Mouse (Mus musculus) megakaryocyte, embryonic 14.5 days (primary cell): ENCODE measurements around the gene Mgll. TPM values are rescaled to one million over a fixed set of nuclear protein-coding genes. Genes with fewer than 3 reads are reported as not detected.

Experiments used
- H3K27me3 ChIP-seq: replicated peaks from 2 replicates; pipeline ENCODE3; 2012; ENCODE audit warnings: inconsistent platforms
- H3K36me3 ChIP-seq: replicated peaks from 2 replicates; pipeline ENCODE3; 2012; ENCODE audit warnings: low read length, inconsistent platforms, mixed read lengths
- H3K4me1 ChIP-seq: 2 replicates; pipeline ENCODE4 v1.6.1; 2012; ENCODE audit warnings: inconsistent platforms
- H3K4me3 ChIP-seq: replicated peaks from 2 replicates; pipeline ENCODE3; 2012; ENCODE audit warnings: moderate library complexity, mild to moderate bottlenecking, inconsistent platforms
- H3K9me3 ChIP-seq: 2 replicates; pipeline ENCODE4 v1.6.1; 2012; ENCODE audit warnings: inconsistent platforms
- FLI1 ChIP-seq: IDR thresholded peaks from 2 replicates; pipeline ENCODE4 v1.6.1; 2012; ENCODE audit warnings: low read length, inconsistent platforms, mixed read lengths
- GATA1 ChIP-seq: IDR thresholded peaks from 3 replicates; pipeline ENCODE4 v1.6.1; 2012; ENCODE audit warnings: mixed read lengths, low read length, inconsistent platforms, borderline replicate concordance
- polyA plus RNA-seq: library from polyadenylated mRNA; stranded (reverse); fragments of >175 nt; gene quantifications from 2 replicates; pipeline ENCODE4 v1.2.3, GENCODE M21; 2012; ENCODE audit warnings: low replicate concordance; ENCODE audit not compliant: insufficient read depth

Mgll gene
- polyA plus RNA-seq, 1 experiment: 6.7 TPM

GRCm38 (mm10) chr6:88691361-88691760 lies 32.9 kb upstream of the Mgll start:
- Histone ChIP-seq H3K27me3 (peaks cover 20% of the 10 kb centered on the region), H3K4me1 (no peaks in the 10 kb centered on the region), H3K4me3 (no peak overlapping the region), H3K36me3 (no peaks in the 10 kb centered on the region), H3K9me3 (peaks cover 3% of the 10 kb centered on the region)
- no peak for TF ChIP-seq GATA1
- TF ChIP-seq FLI1: no peak

DNA sequence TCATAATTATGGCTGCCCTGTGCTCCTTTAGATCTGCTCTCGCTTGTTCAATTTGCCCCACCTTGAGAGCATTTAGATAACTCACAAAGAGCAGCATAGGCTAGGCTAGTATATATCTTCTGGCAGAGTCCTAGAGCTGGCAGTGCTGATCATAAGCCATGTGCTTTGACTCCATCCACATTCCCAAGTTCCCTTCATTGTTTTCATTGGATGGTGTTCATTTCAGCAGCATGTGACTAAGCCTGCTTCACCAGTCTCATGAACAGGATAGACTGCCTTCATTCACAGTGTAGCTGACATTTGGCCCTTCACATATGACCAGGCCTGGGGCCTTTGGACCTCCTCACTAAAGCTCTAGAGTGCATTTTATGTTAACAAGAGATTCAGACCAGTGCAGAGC lies 21.3 kb upstream of the Mgll start:
- TF ChIP-seq FLI1 (no peak), GATA1 (no peak)
- H3K9me3 ChIP-seq: peaks cover 3% of the 10 kb centered on the region
- H3K4me3 ChIP-seq: no peak overlapping the region
- H3K36me3 ChIP-seq: no peaks in the 10 kb centered on the region
- peaks cover 32% of the 10 kb centered on the region for H3K27me3 ChIP-seq
- H3K4me1 ChIP-seq: no peaks in the 10 kb centered on the region

DNA sequence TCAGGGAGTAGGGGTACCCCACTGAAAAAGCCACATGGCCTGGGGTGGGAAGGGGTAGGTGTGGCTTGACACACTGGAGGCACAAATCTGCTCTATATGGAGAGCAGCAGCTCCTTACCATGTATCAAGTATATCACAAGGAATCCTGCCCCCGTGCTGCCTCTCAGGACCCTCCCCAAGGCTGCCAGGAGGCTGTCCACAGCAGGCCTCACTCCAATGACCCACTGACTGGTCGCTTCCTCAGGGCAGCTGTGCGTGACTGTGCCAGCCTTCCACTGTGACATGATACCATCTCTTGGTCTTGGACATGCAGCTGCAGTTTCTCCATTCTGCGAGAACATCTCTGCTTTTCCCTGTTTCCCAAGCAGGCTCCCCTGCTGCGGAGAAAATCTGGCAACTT lies 20.5 kb upstream of the Mgll start:
- Histone ChIP-seq H3K36me3 (no peaks in the 10 kb centered on the region), H3K9me3 (peaks cover 3% of the 10 kb centered on the region), H3K27me3 (peaks cover 30% of the 10 kb centered on the region), H3K4me3 (no peak overlapping the region), H3K4me1 (peaks cover 7% of the 10 kb centered on the region)
- TF ChIP-seq GATA1: no peak

GRCm38 (mm10) chr6:88708401-88709278 lies 15.6 kb upstream of the Mgll start:
- Histone ChIP-seq H3K27me3 (peaks cover 29% of the 10 kb centered on the region), H3K4me1 (peaks cover 20% of the 10 kb centered on the region), H3K4me3 (no peak overlapping the region), H3K9me3 (no peaks in the 10 kb centered on the region), H3K36me3 (no peaks in the 10 kb centered on the region)
- TF ChIP-seq FLI1: no peak
- no peak for TF ChIP-seq GATA1

DNA sequence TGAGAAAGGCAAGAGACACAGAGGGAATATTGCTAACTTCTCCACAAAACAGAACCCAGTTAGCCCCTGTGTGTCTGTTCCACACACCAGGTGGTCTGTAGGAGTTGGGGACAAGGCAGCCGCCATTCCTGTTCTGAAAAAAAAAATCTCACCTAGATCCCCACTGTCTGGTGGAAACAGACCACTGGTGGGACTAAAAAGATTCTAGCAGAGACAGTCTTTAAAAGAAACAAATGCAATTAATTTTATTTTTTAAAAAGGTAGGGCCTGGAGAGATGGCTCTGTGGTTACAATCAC lies 15.0 kb upstream of the Mgll start:
- Histone ChIP-seq H3K9me3 (no peaks in the 10 kb centered on the region), H3K27me3 (peaks cover 27% of the 10 kb centered on the region), H3K4me3 (no peak overlapping the region), H3K36me3 (no peaks in the 10 kb centered on the region), H3K4me1 (peaks cover 26% of the 10 kb centered on the region)
- no peak for TF ChIP-seq FLI1
- no peak for TF ChIP-seq GATA1

DNA sequence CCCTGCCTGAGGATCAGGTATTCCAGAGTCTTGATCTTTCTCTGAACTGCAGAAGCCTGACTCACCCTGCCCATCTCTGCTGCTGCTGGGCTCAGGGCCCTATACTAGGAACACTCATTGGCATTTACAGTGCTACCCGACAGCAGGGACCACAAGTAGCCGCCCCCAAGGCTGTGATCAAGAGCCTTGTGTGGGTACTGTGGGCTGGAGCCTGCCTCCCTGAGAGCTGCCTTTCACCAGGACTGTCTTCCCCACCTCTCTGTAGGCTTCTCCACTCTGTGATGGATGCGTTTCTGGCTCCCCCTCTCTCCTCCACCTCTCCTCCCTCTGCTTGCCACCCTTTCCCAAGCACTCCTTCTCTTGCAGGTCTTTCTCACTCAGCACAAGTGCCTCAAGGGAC lies 12.9 kb upstream of the Mgll start:
- Histone ChIP-seq H3K27me3 (peaks cover 27% of the 10 kb centered on the region), H3K9me3 (no peaks in the 10 kb centered on the region), H3K36me3 (no peaks in the 10 kb centered on the region), H3K4me1 (peaks cover 31% of the 10 kb centered on the region), H3K4me3 (no peak overlapping the region)
- TF ChIP-seq FLI1 (no peak), GATA1 (no peak)

DNA sequence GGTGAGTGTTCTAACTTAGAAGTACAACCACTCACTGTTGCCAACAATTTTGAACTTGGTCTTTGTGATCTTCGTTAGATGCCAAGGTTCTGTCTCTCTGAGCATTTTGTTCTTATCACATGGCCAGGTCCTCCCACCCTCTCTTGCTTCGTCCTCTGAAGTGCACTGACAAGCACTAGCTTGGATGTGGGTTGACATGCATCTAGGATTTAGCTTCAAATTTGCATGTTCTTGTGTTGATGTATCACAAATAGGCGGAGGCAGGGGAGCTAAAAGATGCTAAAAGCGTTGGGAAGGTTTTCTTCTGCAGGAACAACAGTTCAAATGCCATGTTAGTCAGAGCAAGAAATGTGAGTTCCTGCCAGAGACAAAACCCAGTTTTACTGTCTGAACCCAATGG lies 12.1 kb upstream of the Mgll start:
- no peak for TF ChIP-seq FLI1
- TF ChIP-seq GATA1: no peak
- Histone ChIP-seq H3K4me1 (peaks cover 34% of the 10 kb centered on the region), H3K36me3 (no peaks in the 10 kb centered on the region), H3K9me3 (no peaks in the 10 kb centered on the region), H3K27me3 (peaks cover 27% of the 10 kb centered on the region), H3K4me3 (no peak overlapping the region)

- Histone ChIP-seq H3K27me3 (peaks cover 32% of the 10 kb centered on the region), H3K9me3 (no peaks in the 10 kb centered on the region), H3K4me1 (peaks cover 32% of the 10 kb centered on the region), H3K36me3 (no peaks in the 10 kb centered on the region), H3K4me3 (no peak overlapping the region)
- TF ChIP-seq FLI1 (no peak), GATA1 (no peak)
Observed at GRCm38 (mm10) chr6:88713320-88713719, 10.9 kb upstream of the Mgll start.

DNA sequence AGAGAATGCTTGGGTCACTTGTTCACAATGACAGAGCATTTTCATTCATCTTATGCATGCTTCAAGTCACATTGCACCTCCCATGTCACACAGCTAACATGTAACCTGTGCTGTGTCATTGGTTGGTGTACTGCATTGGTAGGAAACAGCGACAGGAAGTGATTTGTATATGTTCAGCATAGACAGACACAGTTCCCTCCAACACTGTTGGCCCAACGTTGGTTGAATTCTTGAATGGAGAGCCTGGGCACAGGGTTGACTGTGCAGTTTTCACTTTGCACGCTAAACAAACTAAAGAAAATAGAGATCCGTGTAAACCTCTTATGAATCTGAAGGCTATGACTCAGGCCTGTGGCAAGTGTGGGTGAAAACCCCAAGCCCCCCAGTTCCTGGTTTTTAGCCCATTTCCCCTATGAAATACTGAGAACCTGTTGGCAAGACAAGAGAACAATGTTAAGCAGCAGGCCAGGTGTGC lies 10.0 kb upstream of the Mgll start:
- peak overlapping the region; percentile 68 for H3K4me3 ChIP-seq
- TF ChIP-seq GATA1 (no peak), FLI1 (no peak)
- peaks cover 35% of the 10 kb centered on the region for H3K27me3 ChIP-seq
- H3K9me3 ChIP-seq: no peaks in the 10 kb centered on the region
- peaks cover 23% of the 10 kb centered on the region for H3K4me1 ChIP-seq
- H3K36me3 ChIP-seq: no peaks in the 10 kb centered on the region

GRCm38 (mm10) chr6:88715378-88715781 lies 8.8 kb upstream of the Mgll start:
- Histone ChIP-seq H3K4me1 (peaks cover 19% of the 10 kb centered on the region), H3K36me3 (no peaks in the 10 kb centered on the region), H3K27me3 (peaks cover 35% of the 10 kb centered on the region), H3K4me3 (no peak overlapping the region), H3K9me3 (no peaks in the 10 kb centered on the region)
- no peak for TF ChIP-seq FLI1
- TF ChIP-seq GATA1: no peak
